Mouse (Mus musculus): Measurements from ENCODE around the gene Ggnbp2.

- TF ChIP-seq EP300 (IDR thresholded peaks at IDR 0.05; ENCODE audit: low read depth) (no peak), CTCF (IDR thresholded peaks at IDR 0.05; ENCODE audit: low read depth) (no peak)
These were observed 5.3 kb downstream of the Ggnbp2 start for GRCm38 (mm10) chr11:84865268-84865667.
